Mouse (Mus musculus) G1E (cell line): ENCODE data around the gene Lrrc29. TPM values are rescaled to one million over a fixed set of nuclear protein-coding genes. Genes with fewer than 3 reads are reported as not detected.

Source experiments
- ATAC-seq: 2 replicates; pipeline ENCODE4 v1.8.0; 2016; ENCODE audit warnings: mild to moderate bottlenecking; ENCODE audit not compliant: insufficient number of reproducible peaks, poor library complexity, low FRiP score, severe bottlenecking; ENCODE audit errors: extremely low read depth
- DNase-seq: peaks from one replicate; pipeline ENCODE4 v3.0.0; 2012; ENCODE audit warnings: low spot score
- H3K27me3 ChIP-seq: 2 replicates; pipeline ENCODE4 v1.6.1; 2012; ENCODE audit warnings: mild to moderate bottlenecking, low read length, inconsistent platforms; ENCODE audit not compliant: insufficient read depth
- H3K36me3 ChIP-seq: replicated peaks from 2 replicates; pipeline ENCODE3; 2012; ENCODE audit warnings: mild to moderate bottlenecking, inconsistent platforms
- H3K4me1 ChIP-seq: 2 replicates; pipeline ENCODE4 v1.6.1; 2012; ENCODE audit warnings: low read depth, low read length, inconsistent platforms, mixed read lengths; ENCODE audit not compliant: insufficient read depth
- H3K4me3 ChIP-seq: 2 replicates; pipeline ENCODE4 v1.5.1; 2012; ENCODE audit warnings: low read depth, mild to moderate bottlenecking, inconsistent platforms, low read length, moderate library complexity, mixed read lengths
- H3K9me3 ChIP-seq: replicated peaks from 2 replicates; pipeline ENCODE4 v1.6.1; 2012; ENCODE audit warnings: inconsistent platforms
- CTCF ChIP-seq: IDR thresholded peaks from 2 replicates; pipeline ENCODE4 v1.5.1; 2012; ENCODE audit warnings: low read depth, low read length, inconsistent platforms, mixed read lengths
- GATA1 ChIP-seq: IDR thresholded peaks from 2 replicates; pipeline ENCODE4 v1.6.1; 2012; ENCODE audit warnings: borderline replicate concordance, low read length, inconsistent platforms, mixed read lengths
- GATA2 ChIP-seq: IDR thresholded peaks from 2 replicates; pipeline ENCODE4 v1.6.1; 2012; ENCODE audit warnings: low read depth, low read length, inconsistent platforms, borderline replicate concordance
- POLR2AphosphoS5 ChIP-seq: IDR thresholded peaks from 2 replicates; pipeline ENCODE4 v1.6.1; 2012; ENCODE audit warnings: low read depth, low read length, inconsistent platforms; ENCODE audit not compliant: insufficient replicate concordance
- TAL1 ChIP-seq: conservative IDR thresholded peaks from 2 replicates; pipeline ENCODE4 v1.6.1; 2012; ENCODE audit warnings: low read depth, low read length, inconsistent platforms, mixed read lengths
- polyA plus RNA-seq: library from polyadenylated mRNA; stranded (reverse); fragments of >175 nt; gene quantifications from 2 replicates; pipeline ENCODE4 v1.2.3, GENCODE M21; 2012
- total RNA-seq, 2 experiments: library from RNA; stranded (forward) in 1 of 2; stranded (reverse) in 1 of 2; fragments of 200-1000 nt in 1 of 2; fragments of >200 nt in 1 of 2; fragmentation: Nextera tagmentation in 1 of 2; gene quantifications; 2 replicates each; pipeline ENCODE4 v1.2.3; 2014 to 2017

The Lrrc29 gene
- total and polyA plus RNA-seq, 3 experiments = 1.6 to 15.5 (median 4.6) TPM

DNA sequence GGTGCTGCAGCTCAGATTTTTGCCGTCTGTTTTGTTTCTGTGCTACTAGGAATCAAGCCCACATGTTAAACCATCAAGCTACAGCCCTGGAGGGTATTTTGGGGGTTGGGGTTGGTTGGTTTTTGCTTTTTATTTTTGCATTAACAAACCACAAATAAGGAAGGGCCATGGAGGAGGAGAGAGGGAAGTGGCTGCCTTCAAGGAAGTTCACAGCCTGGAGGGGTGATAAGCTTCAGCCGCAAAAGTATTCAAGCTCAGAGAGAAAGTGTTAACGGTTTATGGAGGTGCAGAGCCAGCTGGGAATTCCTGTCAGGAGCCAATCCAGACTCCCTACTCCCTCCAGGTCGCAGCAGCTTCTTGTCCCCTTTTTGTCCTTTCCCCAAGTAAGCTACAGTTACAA is 12.9 kb upstream of the Lrrc29 start:
- no peak for TF ChIP-seq GATA1
- Histone ChIP-seq H3K36me3 (peaks cover 56% of the 10 kb centered on the region), H3K27me3 (no peaks in the 10 kb centered on the region), H3K9me3 (no peaks in the 10 kb centered on the region), H3K4me1 (peaks cover 68% of the 10 kb centered on the region), H3K4me3 (peak overlapping the region; percentile 10; the same call in 1 of the 2 replicates)
- DNase-seq (no peak), ATAC-seq (no peak)

DNA sequence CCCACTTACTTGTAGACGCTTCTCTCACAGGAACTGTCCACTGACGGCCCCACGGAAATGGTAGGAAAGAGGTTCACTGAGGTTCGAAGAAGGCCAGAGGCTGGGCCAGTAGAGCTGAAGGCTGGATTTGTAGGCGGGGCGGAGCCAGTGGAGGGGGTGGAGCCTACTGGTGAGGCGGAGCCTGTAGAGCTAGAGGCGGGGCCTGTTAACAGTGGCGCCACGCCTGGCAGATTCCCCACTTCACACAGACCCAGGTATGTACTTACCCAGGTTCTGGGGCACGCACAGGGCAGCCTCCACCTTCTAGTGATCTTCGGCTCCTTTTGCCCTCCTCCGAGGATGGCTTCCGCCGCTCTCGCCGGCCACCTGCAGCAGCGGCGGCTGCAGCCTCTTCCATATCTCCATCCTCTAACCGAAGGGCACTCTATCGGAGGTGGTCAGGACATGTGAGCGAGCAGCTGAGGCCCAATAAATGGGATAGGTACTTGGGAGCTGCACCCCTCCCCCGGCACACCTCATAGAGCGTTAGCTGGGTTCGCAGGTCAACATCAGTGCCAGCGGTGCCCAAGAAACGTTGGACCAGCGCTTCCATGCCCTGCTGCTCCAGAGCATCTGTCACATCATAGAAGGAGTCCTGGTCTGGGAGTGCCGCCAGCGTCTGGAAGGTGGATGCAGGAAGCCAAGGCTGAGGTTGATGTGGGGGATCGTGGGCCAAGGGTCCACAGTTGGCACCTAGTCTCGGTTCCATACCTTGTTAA is 10.5 kb upstream of the Lrrc29 start:
- Histone ChIP-seq H3K9me3 (no peaks in the 10 kb centered on the region), H3K36me3 (peaks cover 75% of the 10 kb centered on the region), H3K4me1 (peaks cover 48% of the 10 kb centered on the region), H3K4me3 (no peak overlapping the region), H3K27me3 (no peaks in the 10 kb centered on the region)
- no peak for ATAC-seq
- no peak for TF ChIP-seq GATA1
- TF ChIP-seq POLR2AphosphoS5 = no peak
- no peak for TF ChIP-seq GATA2
- no peak for DNase-seq

- no peak for TF ChIP-seq GATA2
- TF ChIP-seq CTCF = no peak
- no peaks in the 10 kb centered on the region for H3K27me3 ChIP-seq
- no peak overlapping the region for H3K4me3 ChIP-seq
- no peak for ATAC-seq
- DNase-seq = no peak
- peaks cover 24% of the 10 kb centered on the region for H3K4me1 ChIP-seq
- H3K36me3 ChIP-seq = peaks cover 95% of the 10 kb centered on the region
- no peaks in the 10 kb centered on the region for H3K9me3 ChIP-seq
Measured at GRCm38 (mm10) chr8:105332523-105332922, 6.4 kb upstream of the Lrrc29 start.

- Histone ChIP-seq H3K4me3 (no peak overlapping the region), H3K9me3 (no peaks in the 10 kb centered on the region), H3K4me1 (peaks cover 24% of the 10 kb centered on the region), H3K36me3 (peaks cover 92% of the 10 kb centered on the region), H3K27me3 (no peaks in the 10 kb centered on the region)
- ATAC-seq = no peak
- no peak for TF ChIP-seq POLR2AphosphoS5
- no peak for TF ChIP-seq CTCF
- TF ChIP-seq GATA2 = no peak
- no peak for TF ChIP-seq GATA1
- no peak for TF ChIP-seq TAL1
- DNase-seq = no peak
Measured at GRCm38 (mm10) chr8:105331931-105332330, 5.9 kb upstream of the Lrrc29 start.

DNA sequence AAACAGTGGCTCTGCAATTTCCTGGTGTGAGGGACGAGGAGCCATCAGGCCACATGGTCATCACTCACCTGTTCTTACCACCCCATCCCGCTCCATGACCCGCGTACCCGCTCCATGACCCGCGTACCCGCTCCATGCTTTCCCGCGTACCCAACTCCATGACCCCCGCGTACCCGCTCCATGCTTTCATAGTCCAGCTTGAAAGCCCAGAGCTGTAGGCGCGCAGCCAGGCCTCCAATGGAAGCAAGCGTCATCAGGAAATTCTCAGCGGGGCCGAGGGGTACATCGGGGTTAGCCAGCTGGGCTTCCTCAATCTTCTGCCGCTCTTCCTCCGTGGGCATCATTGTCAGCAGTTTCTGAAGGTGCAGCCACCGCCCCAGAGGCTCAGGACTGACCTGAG is 5.4 kb upstream of the Lrrc29 start:
- peaks cover 87% of the 10 kb centered on the region for H3K36me3 ChIP-seq
- H3K9me3 ChIP-seq = no peaks in the 10 kb centered on the region
- DNase-seq (no peak), ATAC-seq (no peak)
- H3K27me3 ChIP-seq = no peaks in the 10 kb centered on the region
- TF ChIP-seq TAL1 (no peak), GATA2 (no peak)
- peaks cover 22% of the 10 kb centered on the region for H3K4me1 ChIP-seq
- no peak overlapping the region for H3K4me3 ChIP-seq

- Histone ChIP-seq H3K4me1 (peaks cover 27% of the 10 kb centered on the region), H3K27me3 (no peaks in the 10 kb centered on the region), H3K36me3 (peaks cover 76% of the 10 kb centered on the region), H3K9me3 (no peaks in the 10 kb centered on the region), H3K4me3 (no peak overlapping the region)
- no peak for TF ChIP-seq TAL1
- no peak for TF ChIP-seq GATA1
- ATAC-seq = no peak
- no peak for DNase-seq
Measured at GRCm38 (mm10) chr8:105330325-105330724, 4.2 kb upstream of the Lrrc29 start.

GRCm38 (mm10) chr8:105326968-105327367 is 890 bp upstream of the Lrrc29 start:
- Histone ChIP-seq H3K4me1 (peaks cover 54% of the 10 kb centered on the region), H3K36me3 (peaks cover 71% of the 10 kb centered on the region), H3K27me3 (no peaks in the 10 kb centered on the region)

More at GRCm38 (mm10) chr8:105326968-105327367, 890 bp upstream of the Lrrc29 start:
- DNase-seq = no peak
- ATAC-seq = no peak
- no peaks in the 10 kb centered on the region for H3K9me3 ChIP-seq
- no peak for TF ChIP-seq GATA1
- TF ChIP-seq CTCF = no peak
- no peak for TF ChIP-seq GATA2
- TF ChIP-seq POLR2AphosphoS5 = no peak
- no peak for TF ChIP-seq TAL1
- peak overlapping the region; percentile 84 for H3K4me3 ChIP-seq
